Mouse (Mus musculus) CD4-positive naive resting alpha-beta T cell, adult 76 days (primary cell): ENCODE measurements around the gene Aoc1. TPM values are rescaled to one million over a fixed set of nuclear protein-coding genes. Genes with fewer than 3 reads are reported as not detected.

ENCODE experiments used
- total RNA-seq: library from RNA; stranded (reverse); gene quantifications from one replicate; pipeline ENCODE4 v1.2.4, GENCODE M21; 2023

Gene Aoc1
- total RNA-seq = not detected

GRCm38 (mm10) chr6:48872596-48872995 is at the start of gene Aoc1:
Aoc1 (plus strand) TSS chr6:48872896.

DNA sequence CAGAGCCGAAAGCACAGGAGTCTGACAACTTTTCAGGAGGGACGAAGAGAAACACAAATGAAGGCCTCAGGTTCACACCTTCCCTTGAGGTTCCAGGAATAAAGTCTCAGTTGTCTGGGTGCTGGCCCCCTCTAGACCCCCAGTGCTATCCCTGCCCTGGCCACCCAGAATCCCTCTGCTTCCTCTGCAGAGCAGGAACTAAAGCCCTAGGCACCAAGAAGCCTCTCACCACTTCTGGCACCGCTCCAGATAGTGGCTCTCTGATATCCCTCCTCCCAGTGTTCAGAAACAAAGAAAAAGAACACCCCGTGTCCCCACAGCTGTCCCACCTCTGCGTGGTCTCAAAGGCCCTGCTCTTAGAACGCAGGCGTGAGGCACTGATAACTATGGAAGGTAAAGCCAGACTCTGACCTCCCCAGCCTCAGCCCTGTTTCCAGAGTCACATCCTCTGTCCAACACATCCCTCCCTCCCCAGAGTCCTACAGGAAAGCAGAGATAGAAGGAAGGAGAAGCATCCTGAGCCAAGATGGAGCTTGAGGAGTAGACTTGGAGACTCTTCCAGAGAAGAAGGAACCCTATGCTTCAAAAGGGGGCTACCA is 32.2 kb upstream of the Aoc1 start, which contains the start of gene Tmem176a:
Tmem176a (plus strand) TSS at position 549 of the 599 bp plus-strand sequence.

GRCm38 (mm10) chr6:48840973-48841625 is 31.6 kb upstream of the Aoc1 start, which contains the start of gene Tmem176b:
Tmem176b (minus strand) TSS chr6:48841496.

DNA sequence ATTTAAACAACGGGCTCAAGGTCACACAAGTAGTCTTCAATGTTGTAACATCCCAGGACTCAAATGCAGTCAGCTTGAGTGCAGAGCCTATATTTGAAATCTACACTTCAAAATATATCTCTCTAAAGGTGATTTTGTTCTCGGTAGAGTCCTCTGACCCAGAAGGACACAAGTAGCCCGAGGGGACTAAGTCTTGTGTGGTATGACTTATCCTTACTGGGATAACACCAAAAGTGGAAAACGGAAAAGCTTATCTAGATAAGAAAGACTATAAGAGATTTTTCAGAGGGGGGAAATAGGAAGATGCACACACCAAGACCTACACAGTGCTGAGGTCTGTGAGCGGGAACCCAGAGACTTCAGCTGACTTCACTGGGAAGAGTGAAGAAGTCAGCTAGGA is 56.9 kb downstream of the Aoc1 start, which contains the start of gene 1600015I10Rik:
1600015I10Rik (plus strand) TSS at position 301 of the 400 bp plus-strand sequence.

Other genes starting within 250 kb of the Aoc1 start
- 0.67 TPM for gene AI854703, start 246.1 kb upstream of the Aoc1 start, total RNA-seq
- 164 TPM for gene Gimap8, start 225.7 kb upstream of the Aoc1 start, total RNA-seq
- 220 TPM for gene Gimap9, start 196.8 kb upstream of the Aoc1 start, total RNA-seq
- 451 TPM for gene Gimap4, start 188.3 kb upstream of the Aoc1 start, total RNA-seq
- gene Gimap6, start 164.7 kb upstream of the Aoc1 start, total RNA-seq = 2,802 TPM
- gene Gm28053, start 154.3 kb upstream of the Aoc1 start, total RNA-seq = 19.9 TPM
- gene Gimap7, start 154.3 kb upstream of the Aoc1 start, total RNA-seq = 38.9 TPM
- 149 TPM for gene Gimap1, start 133.8 kb upstream of the Aoc1 start, total RNA-seq
- gene Gimap5, start 126.7 kb upstream of the Aoc1 start, total RNA-seq = 149 TPM
- 598 TPM for gene Gimap3, start 102.0 kb upstream of the Aoc1 start, total RNA-seq
- 3.6 TPM for gene Tmem176a, start 32.0 kb upstream of the Aoc1 start, total RNA-seq
- 7.2 TPM for gene Tmem176b, start 31.4 kb upstream of the Aoc1 start, total RNA-seq
- gene 1600015I10Rik, start 57.0 kb downstream of the Aoc1 start, total RNA-seq = not detected
- not detected for gene Doxl2, start 102.1 kb downstream of the Aoc1 start, total RNA-seq
- not detected for gene Svs1, start 114.0 kb downstream of the Aoc1 start, total RNA-seq
- gene Gpnmb, start 163.7 kb downstream of the Aoc1 start, total RNA-seq = 2.5 TPM
- 60.5 TPM for gene Malsu1, start 200.9 kb downstream of the Aoc1 start, total RNA-seq